Mouse (Mus musculus) left cerebral cortex, postnatal 14 days (tissue): Measurements from ENCODE around the gene Pigt. TPM values are rescaled to one million over a fixed set of nuclear protein-coding genes. Genes with fewer than 3 reads are reported as not detected.
A peak's percentile ranks its signal among the peaks of the same experiment; 100 is the strongest.

Experiments used
- DNase-seq, 2 experiments: peaks; one replicate each; pipeline ENCODE4 v3.0.0; 2021 to 2022; ENCODE audit warnings: low spot score in 2 of 2, mixed read lengths in 1 of 2
- intact Hi-C: fragments of 180-260 bp; cut with DNase I; formaldehyde crosslinking; loops from one replicate; pipeline ENCODE4 v1.15.1; 2025
- total RNA-seq, 2 experiments: library from RNA; stranded (reverse); gene quantifications; 2 replicates each; pipeline ENCODE4 v1.2.3; 2021

Pigt gene
- total RNA-seq, 2 experiments from 2014 or later, result 115 to 122 TPM

GRCm38 (mm10) chr2:164470254-164470653 lies 27.1 kb upstream of the Pigt start:
- DNase-seq, result peak; percentile 67
- intact Hi-C loops, result loop anchor here (5.0 kb wide), 1 partner anchor 47 kb away; no protein-coding TSS in a partner anchor

DNA sequence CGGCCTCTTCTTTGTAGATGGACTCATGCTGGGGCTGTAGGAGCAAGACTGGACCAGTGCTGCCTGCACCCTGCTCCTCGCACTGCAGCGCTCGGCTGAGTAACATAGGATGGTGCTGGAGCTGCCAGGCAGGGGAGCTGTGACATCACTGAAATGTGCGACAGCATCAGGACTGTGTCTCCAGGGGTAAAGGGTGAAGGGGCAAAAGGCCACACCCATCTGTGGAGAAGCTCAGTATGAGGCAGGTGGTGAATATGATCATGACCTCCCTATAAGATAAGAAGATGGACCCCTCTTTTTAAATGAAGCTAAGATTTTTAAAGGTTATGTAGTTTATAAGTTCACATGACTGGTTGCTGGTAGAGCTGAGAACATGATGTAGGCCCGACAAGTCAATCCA lies 23.7 kb upstream of the Pigt start, which contains the start of gene Trp53tg5:
Gene Trp53tg5 (minus strand): TSS at position 101 of the 400 bp plus-strand sequence.
- DNase-seq, result no peak
- intact Hi-C loops, result loop anchor here (5.0 kb wide), 1 partner anchor 44 kb away; no protein-coding TSS in a partner anchor

GRCm38 (mm10) chr2:164485681-164486257 lies 11.6 kb upstream of the Pigt start, which contains the start of gene Dbndd2:
TSS of gene Dbndd2 (plus strand) at chr2:164486106.
- intact Hi-C loops, result no loop called here
- peak in 1 of 2 experiments; percentile 67 for DNase-seq

DNA sequence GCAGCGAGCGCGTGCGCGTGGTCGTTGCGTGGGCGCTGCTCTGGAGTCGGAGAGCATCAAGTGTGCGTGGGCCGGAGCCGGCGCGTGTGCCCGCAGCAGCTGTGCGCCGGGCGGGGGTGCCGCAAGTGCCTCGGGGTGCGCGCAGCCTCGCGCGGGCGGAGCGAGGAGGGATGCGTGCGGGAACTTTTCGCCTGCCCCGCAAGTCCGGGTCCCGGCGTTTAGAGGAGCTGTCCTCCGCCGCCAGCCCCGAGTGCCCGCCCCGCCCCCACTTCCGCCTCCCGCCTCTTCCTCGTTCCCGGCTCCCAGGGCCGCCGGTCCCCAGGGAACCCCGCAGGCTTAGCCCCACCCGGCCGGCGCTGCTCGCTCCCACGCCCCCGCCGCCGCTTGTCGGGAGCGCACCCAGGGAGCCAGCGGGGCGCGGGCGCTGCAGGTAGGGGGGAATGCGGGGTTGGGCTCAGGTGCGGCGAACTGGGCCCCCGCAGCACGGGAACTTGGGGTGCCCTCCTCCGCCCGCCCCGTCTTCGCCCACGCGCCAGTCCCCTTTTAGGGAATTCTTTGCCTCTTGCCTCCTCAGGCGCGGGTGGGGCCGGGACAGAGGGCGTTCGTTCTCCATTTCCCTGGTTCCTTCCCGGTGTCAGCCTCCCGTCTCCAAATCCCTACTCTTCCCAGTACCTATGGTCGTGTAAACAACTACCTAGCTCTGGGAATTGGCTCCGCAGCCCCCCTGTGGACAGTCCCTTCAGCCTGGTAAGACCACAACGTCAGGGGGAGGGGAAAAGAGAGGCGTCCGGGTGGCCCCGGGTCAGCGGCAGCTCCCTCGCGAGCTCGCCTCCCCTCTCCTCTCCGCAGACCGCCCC lies 10.8 kb upstream of the Pigt start:
- intact Hi-C loops, result no loop called here
- peak; percentile 82 to 86 for DNase-seq

DNA sequence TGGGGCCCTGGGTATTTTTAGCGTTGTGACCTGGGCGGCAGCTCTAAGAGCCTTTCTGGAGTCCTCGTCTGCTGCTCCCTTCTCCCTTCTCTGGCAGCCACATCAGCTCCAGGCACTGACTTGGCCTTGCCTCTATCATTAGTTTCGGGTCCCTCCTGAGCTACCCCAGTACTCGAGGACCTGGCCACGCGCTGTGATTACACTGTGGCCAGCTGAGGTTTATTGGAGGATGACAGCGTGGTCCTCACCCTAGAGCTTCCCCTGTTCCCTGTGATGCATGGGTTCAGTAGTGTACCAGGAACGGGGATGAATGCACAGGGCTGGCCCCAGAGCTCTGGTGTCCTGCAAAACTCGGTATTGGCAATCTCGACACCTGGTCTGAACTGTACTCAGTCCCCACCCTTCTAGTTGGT lies 10.2 kb upstream of the Pigt start:
- no peak for DNase-seq
- intact Hi-C loops, result no loop called here

GRCm38 (mm10) chr2:164487812-164488211 lies 9.5 kb upstream of the Pigt start:
- intact Hi-C loops, result no loop called here
- DNase-seq, result peak in 1 of 2 experiments; percentile 58

DNA sequence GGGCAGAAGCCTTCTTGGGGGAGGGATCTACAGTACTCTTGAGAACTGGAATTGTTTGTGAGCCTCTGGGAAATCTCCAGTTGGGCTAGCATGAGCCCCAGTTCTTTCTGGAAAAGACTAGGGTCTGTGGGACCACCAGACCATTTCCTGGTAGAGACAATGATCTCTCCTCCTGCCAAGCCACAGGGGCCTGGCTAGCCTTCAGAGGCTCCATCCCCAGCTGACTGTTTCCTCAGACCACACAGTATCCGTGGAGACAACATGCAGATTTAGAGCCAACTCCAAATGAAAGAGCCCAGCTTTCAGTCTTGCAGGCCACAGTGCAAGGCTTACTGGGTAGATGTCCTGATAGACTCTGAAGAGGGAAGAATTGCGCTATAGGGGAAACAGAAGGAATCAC lies 3.2 kb upstream of the Pigt start:
- DNase-seq, result peak in 1 of 2 experiments; percentile 18
- intact Hi-C loops, result no loop called here

- no peak for DNase-seq
- intact Hi-C loops, result loop anchor here (2.0 kb wide), 1 partner anchor 36 kb away; the partner anchor contains the start of gene Gm20458
These were observed 989 bp upstream of the Pigt start for GRCm38 (mm10) chr2:164496331-164496730.

GRCm38 (mm10) chr2:164497691-164498268 lies 460 bp downstream of the Pigt start:
- intact Hi-C loops, result loop anchor here (2.0 kb wide), 1 partner anchor 37 kb away; the partner anchor contains the start of gene Gm20458

DNA sequence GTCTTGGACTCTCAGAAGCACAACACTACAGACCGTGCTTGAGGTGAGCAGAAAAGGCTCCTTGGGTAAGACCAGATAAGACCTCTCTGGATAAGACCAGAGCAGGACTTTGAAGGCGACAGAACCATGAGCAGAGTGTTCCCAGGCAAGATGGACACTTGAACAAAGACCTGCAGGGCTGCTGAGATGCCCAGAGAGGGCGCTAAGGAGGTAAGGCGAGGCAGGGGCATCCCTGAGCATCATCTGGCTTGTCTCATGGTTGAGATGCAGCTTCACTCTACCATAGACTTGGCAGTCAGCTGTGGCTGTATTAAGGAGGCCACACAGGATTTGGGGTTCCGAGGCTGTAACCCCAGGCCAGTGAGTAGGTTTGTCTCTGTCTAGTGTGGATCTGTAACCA lies 2.0 kb downstream of the Pigt start:
- intact Hi-C loops, result no loop called here
- DNase-seq, result no peak

More at GRCm38 (mm10) chr2:164497691-164498268, 460 bp downstream of the Pigt start:
- DNase-seq, result no peak

GRCm38 (mm10) chr2:164500511-164500910 lies 3.2 kb downstream of the Pigt start:
- intact Hi-C loops, result no loop called here
- no peak for DNase-seq

DNA sequence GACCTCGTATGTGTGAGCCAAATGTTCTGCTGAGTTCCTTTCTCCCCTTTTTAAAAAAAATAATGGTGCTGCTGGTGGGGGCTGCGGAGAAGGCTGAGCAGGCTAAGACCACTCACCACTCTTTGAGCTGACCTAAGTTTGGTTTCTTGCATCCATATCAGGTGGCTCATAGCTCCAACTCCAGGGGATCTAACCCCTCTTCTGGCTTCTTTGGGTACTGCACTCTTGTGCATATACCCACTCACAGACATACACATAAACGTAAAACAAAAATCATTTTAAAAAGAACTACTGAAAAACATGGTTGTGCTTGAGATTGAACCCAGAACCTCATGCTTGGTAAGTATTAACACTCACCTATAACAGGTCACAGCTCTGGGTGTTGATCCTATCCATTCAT lies 7.6 kb downstream of the Pigt start:
- intact Hi-C loops, result no loop called here
- DNase-seq, result no peak

DNA sequence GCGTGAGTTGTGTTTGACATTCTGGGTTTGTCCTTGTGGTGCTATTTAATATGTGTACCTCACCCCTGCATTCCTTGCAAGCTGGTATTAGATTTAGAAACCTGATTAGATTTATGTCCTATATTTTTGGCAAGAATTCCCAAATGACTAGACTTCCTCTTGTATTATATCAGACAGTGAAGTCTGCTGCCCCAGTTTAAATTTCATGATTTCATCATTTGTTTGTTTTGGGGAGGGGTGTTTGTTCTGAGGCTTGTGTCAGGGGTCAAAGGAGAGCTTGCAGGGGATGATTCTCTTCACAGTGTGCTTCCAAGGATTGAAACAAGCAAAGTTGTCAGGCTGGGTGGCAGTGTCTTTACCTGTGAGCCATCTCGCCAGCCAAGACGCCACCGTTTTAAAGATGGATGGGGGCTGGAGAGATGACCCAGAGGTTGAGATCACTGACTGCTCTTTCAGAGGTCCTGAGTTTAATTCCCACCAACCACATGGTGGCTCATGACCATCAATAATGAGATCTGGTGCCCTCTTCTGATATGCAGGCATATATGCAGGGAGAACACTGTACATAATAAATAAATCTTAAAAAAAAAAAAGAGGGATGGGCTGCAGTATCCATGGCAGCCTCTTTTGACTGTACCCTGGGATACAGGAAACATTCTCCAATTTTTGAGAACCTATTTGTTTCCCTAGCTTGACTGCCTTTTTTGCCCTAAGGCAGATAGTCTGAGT lies 8.5 kb downstream of the Pigt start:
- intact Hi-C loops, result no loop called here
- DNase-seq, result no peak

- DNase-seq, result no peak
- intact Hi-C loops, result no loop called here
These were observed 10.5 kb downstream of the Pigt start for GRCm38 (mm10) chr2:164507811-164508210.

GRCm38 (mm10) chr2:164510621-164511190 lies 13.4 kb downstream of the Pigt start:
- intact Hi-C loops, result no loop called here

GRCm38 (mm10) chr2:164512121-164512909 lies 15.0 kb downstream of the Pigt start:
- no peak for DNase-seq
- intact Hi-C loops, result no loop called here

More at GRCm38 (mm10) chr2:164510621-164511190, 13.4 kb downstream of the Pigt start:
- DNase-seq, result no peak

- intact Hi-C loops, result no loop called here
- no peak for DNase-seq
These were observed 16.1 kb downstream of the Pigt start for GRCm38 (mm10) chr2:164513389-164513788.

- no peak for DNase-seq
- intact Hi-C loops, result loop anchor here (5.0 kb wide), 3 partner anchors 43 to 98 kb away; partner anchors contain the start of genes Trp53tg5 and Wfdc2
These were observed 17.6 kb downstream of the Pigt start for GRCm38 (mm10) chr2:164514916-164515315.
